ENCODE assay signal across 8 mouse cellular contexts in the genomic region with DNA sequence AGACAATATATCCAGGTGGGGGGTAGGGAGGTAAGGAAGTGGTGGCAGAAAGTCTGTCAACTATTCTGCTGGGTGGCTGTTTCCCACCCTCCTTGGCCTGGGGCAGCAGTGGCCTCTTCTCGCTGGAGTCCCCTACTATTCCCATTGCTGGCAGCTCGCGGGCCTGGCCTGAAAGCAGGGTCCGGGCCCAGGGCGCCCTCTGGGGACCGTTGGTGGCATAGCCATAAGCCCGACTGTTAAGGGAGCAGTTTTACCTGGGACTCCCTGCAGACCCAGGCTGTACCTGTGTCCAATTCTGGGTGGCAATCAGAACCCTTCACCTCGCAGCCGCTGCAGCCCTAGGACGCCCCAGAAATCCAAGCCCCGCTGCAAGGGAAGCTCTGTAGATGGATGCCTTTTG. TPM values are rescaled to one million over a fixed set of nuclear protein-coding genes. Genes with fewer than 3 reads are reported as not detected.
A peak's percentile ranks its signal among the peaks of the same experiment; 100 is the strongest.
DNase-seq lines count a peak whose midpoint lies in the region; ATAC-seq and TF ChIP-seq lines count a peak whose summit lies in the region.

No protein-coding gene starts in this region.

- no peaks in the 10 kb centered on the region for H3K36me3 ChIP-seq in intestine, postnatal 0 days (ENCODE audit: control insufficient read depth, insufficient read depth)
- H3K36me3 ChIP-seq in lung, embryonic 14.5 days (ENCODE audit: insufficient read depth): no peaks in the 10 kb centered on the region

- H3K4me2 ChIP-seq in intestine, postnatal 0 days (replicated peaks; ENCODE audit: low read depth): no peak overlapping the region
- peak overlapping the region; percentile 49; the same call in 1 of the 2 replicates for H3K4me2 ChIP-seq in lung, embryonic 14.5 days

- peak; percentile 37 to 58 for DNase-seq in right cerebral cortex, postnatal 10 days (ENCODE audit: low spot score in 2 of 2)
- no peak for DNase-seq in right cerebral cortex, adult 18-20 months
- peak; percentile 65 to 79 for DNase-seq in cerebellum, postnatal 25 days
- DNase-seq in heart, adult 18-20 months: peak; percentile 41 to 67
- peak; percentile 83 for DNase-seq in lung, embryonic 14.5 days
- peak; percentile 74 for DNase-seq in retina, postnatal 1 day
- DNase-seq in thymus, adult 18-20 months: no peak

- H3K4me1 ChIP-seq in intestine, postnatal 0 days (replicated peaks; ENCODE audit: control insufficient read depth, insufficient read depth, low read length): no peaks in the 10 kb centered on the region; the same call in 1 of the 2 replicates
- no peaks in the 10 kb centered on the region for H3K4me1 ChIP-seq in lung, embryonic 14.5 days (ENCODE audit: insufficient read depth)

- H3K27me3 ChIP-seq in intestine, postnatal 0 days (replicated peaks; ENCODE audit: control insufficient read depth, insufficient read depth, low read length): peaks cover 69% of the 10 kb centered on the region
- H3K27me3 ChIP-seq in lung, embryonic 14.5 days (ENCODE audit: insufficient read depth, low read length): peaks cover 66% of the 10 kb centered on the region

- no peak overlapping the region for H3K9ac ChIP-seq in intestine, postnatal 0 days (ENCODE audit: low read depth, low read length)
- no peak overlapping the region for H3K9ac ChIP-seq in lung, embryonic 14.5 days

- TF ChIP-seq CTCF in intestine, postnatal 0 days (IDR thresholded peaks at IDR 0.05; ENCODE audit: low read depth): peak; percentile 78
- peak; percentile 82 for TF ChIP-seq CTCF in lung, embryonic 14.5 days (IDR thresholded peaks at IDR 0.05; ENCODE audit: low read depth)

- ATAC-seq in intestine, postnatal 0 days: peak; percentile 33; the same call in 1 of the 2 replicates
- peak; percentile 85 for ATAC-seq in lung, embryonic 14.5 days (ENCODE audit: insufficient read depth)

- H3K9me3 ChIP-seq in intestine, postnatal 0 days (ENCODE audit: control insufficient read depth): no peaks in the 10 kb centered on the region
- H3K9me3 ChIP-seq in lung, embryonic 14.5 days (ENCODE audit: low read depth, low read length): no peaks in the 10 kb centered on the region

- H3K4me3 ChIP-seq in intestine, postnatal 0 days (ENCODE audit: low read depth, low read length): no peak overlapping the region
- peak overlapping the region; percentile 24; the same call in 1 of the 2 replicates for H3K4me3 ChIP-seq in lung, embryonic 14.5 days (ENCODE audit: low read depth, low read length)

- H3K27ac ChIP-seq in intestine, postnatal 0 days (ENCODE audit: low read depth, low read length): no peak overlapping the region
- no peak overlapping the region for H3K27ac ChIP-seq in lung, embryonic 14.5 days (ENCODE audit: low read depth)

- 3% methylated on average over 11 of the region's 11 CpGs for WGBS in intestine, postnatal 0 days
- WGBS in lung, embryonic 14.5 days: 3% methylated on average over 11 of the region's 11 CpGs

RNA-seq across cellular contexts. Expression of a gene that starts 9.6 kb away (rescaled TPM):
- total RNA-seq in heart, adult 18-20 months (2021): 1 to 10 TPM; 3.7 to 4.6 TPM
- polyA plus RNA-seq in intestine, postnatal 0 days (2015; fragmentation: Nextera tagmentation; extraction: Ambion mirVana): 0.09 and 0.10 TPM in 2 replicates
- 0.42 and 0.80 TPM in 2 replicates for polyA plus RNA-seq in lung, embryonic 14.5 days (2014; fragmentation: Nextera tagmentation; extraction: Ambion mirVana)

Comparison
In these comparisons a context has a peak if more than half of its experiments do, and no peak if none do; other contexts are left out.
1. DNase-seq: peak in right cerebral cortex, postnatal 10 days (2 of 2), cerebellum, postnatal 25 days (2 of 2), heart, adult 18-20 months (2 of 2), lung, embryonic 14.5 days (single experiment) and retina, postnatal 1 day (single experiment); none in right cerebral cortex, adult 18-20 months (single experiment) and thymus, adult 18-20 months (0 of 2).